Mouse (Mus musculus) liver, embryonic 14.5 days (tissue): Measurements from ENCODE around the gene Ccdc171.

Experiments used
- CTCF ChIP-seq: IDR thresholded peaks from 2 replicates; pipeline ENCODE4 v1.5.1; 2016; ENCODE audit warnings: antibody characterized with exemption, low read depth, control low read depth
- EP300 ChIP-seq: IDR thresholded peaks from 2 replicates; pipeline ENCODE4 v1.6.1; 2016; ENCODE audit warnings: antibody characterized with exemption, low read depth

- TF ChIP-seq EP300: no peak
- no peak for TF ChIP-seq CTCF
Observed at GRCm38 (mm10) chr4:83571033-83571432, 45.7 kb downstream of the Ccdc171 start.
